Mouse (Mus musculus) E14TG2a.4 (cell line): ENCODE results near the gene Myrfl.

ENCODE experiments used
- CTCF ChIP-seq: conservative IDR thresholded peaks from 2 replicates; pipeline ENCODE4 v1.5.1; 2014; ENCODE audit warnings: low read length
- POU5F1 ChIP-seq: IDR thresholded peaks from 2 replicates; pipeline ENCODE4 v1.6.1; 2014; ENCODE audit warnings: low read length, borderline replicate concordance

DNA sequence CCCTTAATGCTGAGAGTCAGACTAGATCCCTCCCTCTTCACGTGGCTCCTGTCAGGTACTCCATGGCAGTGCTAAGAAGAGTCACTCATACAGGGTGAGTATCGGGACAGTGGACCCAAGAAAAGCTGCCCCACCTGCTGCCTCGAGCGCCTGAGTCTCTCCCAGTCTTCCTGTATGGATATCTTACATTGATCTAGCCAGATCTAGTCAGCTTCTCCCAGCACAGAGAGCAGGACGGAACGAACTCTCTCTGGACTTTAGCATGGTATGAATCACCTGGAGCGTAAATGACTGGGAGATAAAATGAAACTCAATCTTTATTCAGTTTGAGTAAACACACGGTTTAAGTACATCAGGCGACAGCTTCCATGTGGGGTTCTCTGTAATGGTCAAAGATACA lies 22.2 kb downstream of the Myrfl start:
- TF ChIP-seq CTCF (no peak), POU5F1 (no peak)
